Mouse (Mus musculus) ZHBTc4 (cell line): ENCODE results near the gene Gm20388.
A peak's percentile ranks its signal among the peaks of the same experiment; 100 is the strongest.
"Not testable (repeated sequence)": the region's sequence is repeated elsewhere in the genome, so short reads cannot be mapped to it uniquely, and the experiment has no call there.

Experiments
- DNase-seq: peaks from one replicate; pipeline ENCODE4 v3.0.0-alpha.2; 2011; ENCODE audit warnings: low read depth, low spot score

Gm20388 gene

DNA sequence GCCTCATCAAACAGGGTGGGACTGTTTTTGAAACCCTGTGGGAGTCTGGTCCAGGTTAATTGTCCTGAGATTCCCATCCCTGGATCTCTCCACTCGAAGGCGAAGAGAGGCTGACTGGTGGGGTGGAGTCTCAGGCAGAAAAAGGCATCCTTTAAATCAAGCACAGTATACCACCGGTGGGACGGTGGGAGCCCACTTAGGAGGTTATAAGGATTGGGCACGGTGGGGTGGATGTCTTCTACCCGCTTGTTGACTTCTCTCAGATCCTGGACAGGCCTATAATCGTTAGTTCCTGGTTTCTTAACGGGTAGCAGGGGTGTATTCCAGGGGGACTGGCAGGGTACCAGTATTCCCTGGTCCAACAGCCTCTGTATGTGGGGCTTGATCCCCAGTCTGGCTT, 3520.3 kb downstream of the Gm20388 start:
- not testable (repeated sequence) for DNase-seq

DNA sequence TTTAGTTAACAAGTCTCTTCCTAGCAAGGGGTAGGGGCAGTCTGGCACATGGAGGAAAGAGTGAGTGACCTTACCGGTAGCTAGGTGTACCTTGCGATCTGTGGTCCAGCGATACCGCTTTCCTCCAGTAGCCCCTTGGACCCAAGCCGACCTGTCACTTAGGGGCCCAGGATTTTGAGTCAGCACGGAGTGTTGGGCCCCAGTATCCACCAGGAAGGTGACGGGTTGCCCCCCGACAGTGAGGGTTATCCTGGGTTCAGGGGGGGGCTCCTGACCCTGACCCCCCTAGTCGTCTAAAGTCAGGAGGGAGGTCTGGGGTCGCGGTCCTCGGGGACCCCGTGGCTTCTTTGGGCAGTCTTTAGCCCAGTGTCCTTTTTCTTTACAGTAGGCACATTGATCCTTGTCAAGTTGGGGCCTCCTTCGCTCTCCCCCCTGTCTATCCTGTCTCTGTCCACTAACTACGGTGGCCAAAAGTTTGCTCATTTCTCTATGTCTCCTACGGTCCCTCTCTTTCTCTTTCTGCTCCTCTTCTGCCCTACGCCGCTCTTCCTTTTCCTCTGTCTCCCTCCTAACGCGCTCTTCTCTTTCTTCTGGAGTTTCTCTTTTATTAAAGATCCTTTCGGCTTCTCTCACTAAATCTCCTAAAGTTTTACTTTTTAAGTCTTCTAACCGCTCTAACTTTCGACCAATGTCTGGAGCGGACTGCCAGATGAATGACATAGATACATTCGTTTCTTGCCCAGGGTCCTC, 3521.2 kb downstream of the Gm20388 start:
- DNase-seq: no peak

DNA sequence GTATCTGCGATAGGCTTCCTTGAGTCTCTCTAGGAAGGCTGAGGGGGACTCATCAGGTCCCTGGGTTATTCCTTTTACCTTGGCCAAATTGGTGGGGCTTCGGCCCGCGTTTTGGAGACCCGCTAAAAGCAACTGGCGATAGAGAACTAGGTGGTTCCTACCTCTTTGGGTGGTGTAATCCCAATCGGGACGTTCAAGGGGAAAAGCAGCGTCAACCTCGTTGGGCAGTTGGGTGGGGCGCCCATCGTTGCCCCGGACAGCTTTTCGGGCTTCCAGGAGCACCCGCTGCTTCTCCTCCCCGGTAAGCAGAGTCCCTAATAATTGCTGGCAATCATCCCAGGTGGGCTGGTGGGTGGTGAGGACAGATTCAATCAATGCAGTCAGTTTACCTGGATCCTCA, 3521.7 kb downstream of the Gm20388 start:
- no peak for DNase-seq

DNA sequence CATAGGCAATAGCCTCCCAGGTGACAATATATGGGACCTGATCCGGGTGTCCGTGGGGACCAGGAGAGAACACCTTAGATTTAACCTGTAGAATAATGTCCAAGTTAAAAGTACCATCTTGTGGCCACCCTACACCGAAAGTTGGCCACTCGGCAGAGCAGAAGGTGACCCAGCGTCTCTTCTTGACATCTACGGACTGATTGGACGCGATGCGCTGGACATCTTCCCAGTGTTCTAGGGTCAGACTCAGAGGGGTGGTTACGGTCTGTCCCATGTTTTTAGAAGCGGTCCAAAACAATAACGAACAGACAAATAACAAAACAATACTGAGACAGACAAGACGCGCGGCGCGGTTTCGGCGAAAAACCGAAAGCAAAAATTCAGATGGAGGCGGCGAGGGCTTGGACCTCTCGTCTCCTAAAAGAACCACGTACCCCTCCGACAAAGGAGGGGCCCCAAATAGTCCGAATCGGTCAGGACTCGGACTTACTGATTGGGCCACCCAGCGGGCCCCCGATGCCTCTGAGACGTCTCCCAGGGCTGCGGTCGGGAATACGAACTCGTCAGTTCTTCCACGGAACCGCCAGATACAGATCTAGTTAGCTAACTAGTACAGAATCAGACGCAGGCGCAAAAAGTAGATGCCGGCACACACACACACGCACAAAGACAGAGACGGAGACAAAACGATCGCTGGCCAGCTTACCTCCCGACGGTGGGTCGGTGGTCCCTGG, 3522.8 kb downstream of the Gm20388 start:
- DNase-seq: not testable (repeated sequence)

DNA sequence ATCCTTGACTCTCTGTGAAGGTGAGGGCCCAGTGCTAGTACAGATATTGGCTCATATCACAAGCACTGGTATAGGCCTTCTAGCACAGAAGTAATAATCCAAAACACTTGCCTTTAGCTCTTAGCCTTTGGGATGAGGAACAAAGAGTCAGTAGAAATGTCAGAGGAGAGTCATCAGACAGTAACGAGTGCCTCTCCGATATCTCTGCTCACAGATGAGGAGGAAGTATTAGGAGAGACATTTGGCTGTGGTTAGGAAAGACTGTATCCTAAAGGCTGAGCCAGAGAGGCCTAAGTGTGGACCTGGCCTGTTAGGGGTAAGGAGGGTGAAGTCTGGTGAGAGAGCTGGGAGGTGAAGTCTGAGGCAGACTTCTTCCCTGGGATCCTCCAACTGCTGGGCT, 3531.1 kb downstream of the Gm20388 start:
- DNase-seq: no peak

DNA sequence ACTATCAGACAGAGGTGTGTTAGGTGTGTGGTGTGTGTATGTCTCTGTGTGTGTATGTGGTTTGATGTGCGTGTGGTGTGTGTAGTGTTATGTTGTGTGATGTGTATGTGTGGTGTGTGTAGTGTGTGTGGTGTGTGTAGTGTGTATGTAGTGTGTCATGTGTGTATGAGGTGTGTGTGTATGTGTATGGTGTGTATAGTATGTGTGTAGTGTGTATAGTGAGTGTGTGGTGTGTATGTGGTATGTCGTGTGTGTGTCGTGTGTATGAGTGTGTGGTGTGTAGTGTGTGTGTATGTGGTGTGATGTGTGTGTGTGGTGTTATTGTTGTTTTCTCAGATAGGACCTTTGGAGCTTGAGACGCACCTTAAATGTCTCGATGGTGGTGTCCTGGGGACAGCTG, 3531.7 kb downstream of the Gm20388 start:
- no peak for DNase-seq

DNA sequence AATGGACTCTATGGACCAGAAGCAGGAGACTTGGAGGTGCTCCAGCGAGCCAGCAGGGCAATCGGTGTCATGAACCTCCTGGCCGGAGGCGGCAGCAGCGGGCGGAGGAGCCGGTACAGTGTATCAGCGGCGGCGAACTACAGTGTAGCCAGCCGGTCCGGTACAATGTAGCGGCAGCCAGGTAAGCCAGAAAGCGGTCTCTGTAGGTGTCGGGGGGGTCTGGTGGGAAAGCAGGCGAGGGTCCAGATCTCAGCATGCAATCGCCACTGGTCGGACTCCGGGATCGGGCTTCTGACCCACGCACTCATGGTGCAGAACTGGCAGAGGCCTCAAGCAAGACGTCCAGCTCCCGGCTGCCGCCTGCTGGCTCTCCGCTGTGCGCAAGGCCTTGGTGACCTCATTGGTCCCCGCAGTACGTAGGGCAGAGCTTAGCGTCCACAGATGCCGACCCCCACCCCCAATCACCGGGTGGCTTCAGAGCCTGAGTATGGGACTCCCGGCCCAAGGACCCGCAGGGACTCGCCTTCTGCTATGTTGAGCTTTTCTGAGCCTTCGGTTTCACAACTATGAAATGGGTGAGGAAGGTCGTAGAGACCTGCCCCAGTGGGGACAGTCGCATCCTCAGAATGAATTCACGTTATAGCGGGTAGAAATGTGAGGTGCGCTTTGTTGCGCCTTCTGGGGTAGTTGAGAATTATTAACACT, 3532.4 kb downstream of the Gm20388 start:
- DNase-seq: peak; percentile 92

DNA sequence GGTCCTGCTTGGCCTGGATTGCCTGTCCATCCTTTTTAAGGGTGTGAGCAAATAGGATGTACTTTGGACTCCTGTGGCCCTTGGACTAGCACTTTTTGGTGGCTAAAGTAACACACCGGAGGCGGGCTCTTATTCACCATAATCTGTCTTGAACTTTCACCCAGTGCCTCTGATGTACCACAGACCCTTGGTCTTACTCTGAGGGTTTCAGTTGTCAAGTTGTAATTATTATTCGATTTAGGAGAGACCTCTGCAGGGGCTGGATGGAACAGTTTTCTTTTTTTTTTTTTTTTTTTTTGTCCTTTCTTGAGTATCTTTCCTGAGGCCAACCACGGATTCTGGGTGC, 3532.9 kb downstream of the Gm20388 start:
- DNase-seq: no peak

DNA sequence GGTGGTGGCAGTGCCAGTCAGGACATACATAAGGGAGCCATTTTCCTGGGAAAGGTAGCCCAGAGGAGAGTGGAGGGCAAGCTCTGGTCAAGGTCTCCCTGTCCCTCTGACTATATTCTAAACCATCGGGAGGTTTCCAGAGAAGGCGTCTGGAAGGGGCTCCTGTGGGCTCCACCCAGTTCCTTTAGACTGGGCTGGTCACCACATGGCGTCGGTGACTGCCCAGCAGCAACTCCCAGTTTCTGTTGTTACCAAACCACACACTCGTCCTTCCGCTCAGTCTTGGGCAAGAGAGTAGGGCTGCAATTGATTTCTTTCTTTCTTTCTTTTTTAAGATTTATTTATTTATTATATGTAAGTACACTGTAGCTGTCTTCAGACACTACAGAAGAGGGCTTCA, 3533.5 kb downstream of the Gm20388 start:
- DNase-seq: peak; percentile 0

DNA sequence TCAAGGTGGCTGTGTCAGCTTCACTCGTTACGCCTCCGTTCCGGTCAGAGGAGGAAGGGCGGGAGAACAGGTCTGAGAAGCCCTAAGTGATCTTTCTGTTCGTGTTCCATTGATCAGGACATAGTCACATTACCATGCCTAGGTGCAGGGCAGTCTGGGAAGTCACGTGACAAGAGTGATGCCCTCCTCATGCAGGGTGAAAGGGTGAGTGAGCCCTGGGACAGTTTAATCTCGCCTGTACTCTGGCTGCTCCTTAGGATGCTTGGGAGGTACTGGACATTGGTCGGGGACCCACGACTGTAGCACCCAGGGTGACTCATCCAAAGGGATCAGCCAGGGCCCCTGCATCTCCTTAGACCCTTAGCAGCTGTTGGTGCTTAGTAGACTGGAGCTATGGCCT, 3535.3 kb downstream of the Gm20388 start:
- peak; percentile 30 for DNase-seq

DNA sequence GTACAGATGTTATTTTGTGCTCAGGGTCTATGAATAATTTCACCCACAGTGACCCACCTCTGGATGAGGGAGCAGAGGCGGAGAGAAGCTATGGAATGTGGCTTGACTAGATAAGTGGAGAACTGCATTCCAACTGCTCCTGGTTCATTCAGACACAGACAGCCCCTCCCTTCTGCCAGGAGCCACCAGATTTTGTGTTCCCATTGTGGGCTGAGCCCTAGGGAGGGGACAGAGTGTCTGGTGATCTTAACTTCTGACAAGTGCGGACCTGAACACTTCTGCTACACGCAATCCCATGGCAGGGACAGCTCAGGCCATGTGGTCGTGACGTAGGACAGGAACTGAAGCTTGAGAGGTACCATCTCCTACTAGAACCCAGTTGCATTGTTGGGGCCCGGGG, 3536.2 kb downstream of the Gm20388 start:
- peak; percentile 89 for DNase-seq

DNA sequence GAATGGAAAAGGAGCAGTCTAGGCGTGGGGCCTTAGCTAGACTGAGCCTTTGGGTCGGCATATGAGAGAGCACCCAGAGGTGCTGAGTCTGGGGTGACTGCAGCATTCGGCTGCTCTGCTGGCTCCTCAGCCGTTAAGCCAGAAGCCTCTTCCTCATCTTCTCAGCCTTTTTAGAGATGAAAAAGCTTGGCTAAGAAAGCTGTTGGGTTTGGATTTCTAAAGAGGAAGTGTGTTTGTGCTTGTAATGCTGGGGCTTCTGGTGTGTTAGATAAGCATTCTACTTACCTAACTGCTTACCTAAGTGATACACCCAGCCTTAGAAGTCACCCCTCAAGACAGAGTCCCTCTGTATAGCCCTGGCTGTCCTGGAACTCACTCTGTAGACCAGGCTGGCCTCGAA, 3540.1 kb downstream of the Gm20388 start:
- peak; percentile 0 for DNase-seq

DNA sequence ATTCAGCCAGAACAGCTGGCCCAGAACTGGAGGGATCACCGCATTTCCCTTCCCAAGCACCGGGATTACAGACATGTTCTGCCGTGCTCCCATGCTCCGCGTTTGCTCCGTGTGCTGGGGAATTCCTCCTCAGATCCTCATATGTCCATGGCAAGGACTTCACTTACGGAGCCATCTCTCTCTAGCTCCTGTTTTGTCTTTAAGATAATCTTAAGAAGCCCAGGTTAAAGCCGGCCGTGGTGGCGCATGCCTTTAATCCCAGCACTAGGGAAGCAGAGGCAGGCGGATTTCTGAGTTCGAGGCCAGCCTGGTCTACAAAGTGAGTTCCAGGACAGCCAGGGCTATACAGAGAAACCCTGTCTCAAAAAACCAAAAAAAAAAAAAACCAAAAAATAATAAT, 3541.1 kb downstream of the Gm20388 start:
- DNase-seq: peak; percentile 1

DNA sequence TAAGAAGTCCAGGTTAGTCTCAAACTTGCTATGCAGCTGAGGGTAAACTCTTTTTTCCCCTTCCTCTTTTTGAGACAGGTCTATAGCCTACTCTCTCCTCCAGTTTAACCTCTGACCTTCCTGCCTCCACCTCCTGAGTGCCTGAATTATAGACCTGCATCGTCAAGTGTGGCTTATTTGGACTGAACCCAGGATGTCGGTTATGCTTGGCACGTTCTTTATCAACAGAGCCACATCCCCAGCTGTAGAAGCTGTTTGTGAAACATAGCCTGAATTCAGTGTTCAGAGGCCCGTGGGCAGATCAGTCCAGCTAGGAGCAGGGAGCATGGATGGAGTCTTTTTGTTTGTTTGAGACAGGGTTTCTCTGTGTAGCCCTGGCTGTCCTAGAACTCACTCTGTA, 3541.5 kb downstream of the Gm20388 start:
- DNase-seq: peak; percentile 0

DNA sequence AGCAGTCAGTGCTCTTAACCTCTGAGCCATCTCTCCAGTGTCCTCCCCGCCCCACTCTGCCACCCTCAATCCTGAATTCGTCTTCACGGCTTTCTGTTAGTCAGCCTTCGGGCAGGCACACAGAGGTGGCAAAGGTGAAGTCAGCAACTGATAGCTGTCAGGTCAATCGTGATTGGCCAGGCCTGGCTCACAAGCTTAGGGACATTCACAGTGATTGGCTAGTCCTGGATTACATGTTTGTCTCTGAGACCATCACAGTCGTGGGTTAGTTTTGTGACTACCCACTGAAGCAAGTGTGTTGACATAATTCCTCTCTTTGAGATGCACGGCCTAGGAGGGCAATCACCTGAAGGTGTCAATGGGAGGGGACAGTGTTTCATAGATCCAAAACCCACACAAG, 3542.7 kb downstream of the Gm20388 start:
- peak; percentile 64 for DNase-seq

DNA sequence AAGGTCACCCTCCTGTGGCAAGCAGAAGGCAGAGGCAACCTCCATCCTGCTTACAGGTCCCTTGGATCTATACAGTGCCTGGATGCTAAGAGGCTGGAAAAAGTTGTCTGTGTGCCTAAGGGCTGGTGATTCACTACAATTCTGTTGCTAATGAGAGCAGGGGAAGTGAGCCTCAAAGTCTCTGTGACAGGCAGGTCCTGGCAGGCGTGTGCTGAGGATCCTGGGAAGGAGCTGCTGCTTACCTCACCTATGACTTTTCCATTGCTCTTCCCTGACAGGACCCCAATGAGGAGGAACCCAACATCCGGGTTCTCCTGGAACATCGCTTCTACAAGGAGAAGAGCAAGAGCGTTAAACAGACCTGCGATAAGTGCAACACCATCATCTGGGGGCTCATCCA, 3543.3 kb downstream of the Gm20388 start:
- peak; percentile 98 for DNase-seq

DNA sequence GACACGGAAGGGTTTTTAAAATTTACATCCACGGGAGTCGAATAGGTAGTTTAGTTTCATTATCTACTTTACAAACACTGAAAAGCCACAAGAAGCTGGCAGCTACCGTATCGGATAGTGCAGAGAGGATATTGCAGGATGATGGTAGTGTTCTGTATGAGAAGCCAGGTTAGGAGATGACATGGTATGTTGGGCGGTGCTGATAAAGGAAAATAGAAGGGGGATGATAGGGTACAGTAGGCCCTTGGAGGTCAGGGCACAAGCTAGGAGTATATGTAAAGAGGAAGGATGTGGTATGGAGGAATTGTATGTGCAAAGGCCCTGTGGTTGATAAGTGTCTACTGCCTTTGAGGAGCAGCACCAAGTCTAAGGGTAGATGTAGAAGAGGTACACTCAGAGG, 3543.9 kb downstream of the Gm20388 start:
- DNase-seq: peak; percentile 0

DNA sequence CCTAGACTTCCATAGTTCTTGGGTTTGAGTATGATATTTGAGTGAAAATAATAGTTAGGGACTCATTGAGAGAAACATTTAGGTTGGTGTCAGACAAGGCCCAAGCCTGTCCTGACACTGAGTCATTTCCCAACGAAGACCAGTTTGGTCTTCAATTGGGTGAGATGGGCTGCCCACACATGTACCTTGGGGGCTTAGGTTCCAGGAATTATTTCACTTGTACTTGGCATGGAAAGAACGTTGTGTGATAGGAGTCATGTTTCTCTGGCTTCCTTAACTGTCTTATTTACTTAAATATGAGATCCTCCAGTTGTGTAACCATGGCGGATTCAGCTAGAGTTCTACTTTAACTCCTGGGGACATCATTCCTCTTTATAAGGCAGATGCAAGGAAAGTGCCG, 3553.0 kb downstream of the Gm20388 start:
- DNase-seq: no peak

DNA sequence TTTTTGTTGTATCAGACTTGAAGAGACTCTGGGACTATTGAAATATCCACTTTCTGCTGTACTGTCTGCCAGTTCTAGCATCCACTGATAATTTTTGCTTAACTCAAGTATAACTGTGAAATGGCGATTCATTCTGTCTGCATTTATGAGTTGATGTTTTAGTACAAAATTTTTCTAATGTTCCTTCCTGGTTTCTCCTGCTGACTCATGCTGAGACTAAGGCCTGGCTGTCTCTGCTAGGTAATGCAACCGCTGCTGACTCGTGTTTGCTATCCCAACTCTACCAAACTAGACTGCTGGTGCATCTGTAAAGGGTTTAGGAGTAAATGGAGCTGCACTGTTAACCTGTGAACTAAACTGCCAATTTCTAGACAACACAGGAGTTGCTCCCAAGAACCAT, 3556.8 kb downstream of the Gm20388 start:
- DNase-seq: peak; percentile 4

DNA sequence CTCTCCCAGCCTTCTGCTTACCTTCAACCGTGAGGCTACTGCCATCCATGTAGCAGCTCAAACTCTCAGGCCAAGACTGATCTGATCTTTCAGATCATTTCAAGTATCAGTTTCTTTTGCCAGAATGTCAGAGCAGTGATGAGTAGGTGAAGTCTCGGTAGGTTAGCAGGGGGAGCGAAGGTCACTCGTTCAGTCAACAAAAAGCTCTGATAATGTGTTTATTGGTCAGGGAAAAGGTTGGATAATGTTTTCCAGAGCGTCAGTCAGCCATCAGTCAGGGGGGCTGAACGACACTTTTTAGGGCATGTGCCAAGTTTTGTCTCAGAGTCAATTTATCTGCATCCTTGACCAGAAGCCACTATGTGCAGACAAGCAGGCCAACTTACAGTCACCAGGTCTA, 3562.3 kb downstream of the Gm20388 start:
- not testable (repeated sequence) for DNase-seq

DNA sequence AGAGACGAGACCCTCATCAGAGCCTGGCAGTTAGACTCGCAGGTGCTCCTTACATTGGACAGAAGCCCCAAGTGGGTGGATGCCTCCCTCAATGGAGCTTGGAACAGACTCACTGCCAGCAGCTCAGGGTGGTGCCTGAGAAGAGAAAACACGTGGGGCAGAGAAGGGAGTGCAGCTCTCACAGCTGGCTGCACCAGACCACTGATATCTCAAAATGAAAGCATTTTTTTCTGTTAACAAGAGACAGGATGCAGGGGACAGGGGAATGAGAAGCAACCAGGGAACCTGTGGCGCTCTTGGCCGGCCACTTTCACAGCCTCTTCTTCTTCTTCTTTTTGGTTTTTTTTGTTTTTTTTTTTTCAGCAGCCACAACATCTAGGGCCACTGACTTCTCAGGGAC, 3563.9 kb downstream of the Gm20388 start:
- DNase-seq: not testable (repeated sequence)

DNA sequence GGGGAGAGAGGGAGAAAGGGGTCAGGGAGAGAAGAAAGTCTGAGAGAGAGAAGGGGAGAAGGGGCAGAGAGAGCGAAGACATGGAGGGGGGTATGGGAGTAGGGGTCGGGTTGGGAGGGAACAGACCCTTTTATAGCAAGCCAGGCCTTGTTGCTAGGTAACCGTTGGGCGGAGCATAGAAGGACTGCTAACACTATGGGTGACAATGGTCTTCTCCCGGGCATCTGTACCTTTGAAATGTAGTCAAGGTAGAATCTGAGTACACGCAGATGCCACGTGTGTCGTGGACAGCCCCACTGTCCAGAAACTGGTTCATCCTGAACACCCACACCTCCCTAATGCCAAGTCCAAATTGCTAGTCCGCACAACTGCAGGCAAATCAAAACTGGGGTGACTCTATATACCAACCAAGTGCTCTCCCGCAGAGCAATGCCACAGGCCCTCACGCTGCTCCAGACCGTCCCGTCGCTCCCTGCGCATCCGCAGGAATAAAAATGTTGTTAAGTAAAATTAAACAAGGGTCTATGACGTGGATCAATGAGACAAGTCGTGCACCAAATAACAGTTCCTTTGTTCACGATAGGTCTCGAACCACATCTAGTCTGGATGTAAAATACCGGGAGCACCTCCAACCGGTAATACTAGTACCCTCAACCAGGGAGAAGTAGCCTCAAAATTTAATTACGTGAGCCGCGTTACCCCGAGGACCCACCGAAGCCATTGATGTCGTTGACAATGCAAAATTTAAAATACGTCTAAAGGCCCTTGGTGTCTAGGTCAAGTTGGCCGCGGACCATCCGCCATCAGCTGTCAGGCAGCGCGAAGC, 3566.5 kb downstream of the Gm20388 start:
- peak; percentile 46 for DNase-seq
